7 mouse cellular contexts compared by ENCODE assay signal in the genomic region with DNA sequence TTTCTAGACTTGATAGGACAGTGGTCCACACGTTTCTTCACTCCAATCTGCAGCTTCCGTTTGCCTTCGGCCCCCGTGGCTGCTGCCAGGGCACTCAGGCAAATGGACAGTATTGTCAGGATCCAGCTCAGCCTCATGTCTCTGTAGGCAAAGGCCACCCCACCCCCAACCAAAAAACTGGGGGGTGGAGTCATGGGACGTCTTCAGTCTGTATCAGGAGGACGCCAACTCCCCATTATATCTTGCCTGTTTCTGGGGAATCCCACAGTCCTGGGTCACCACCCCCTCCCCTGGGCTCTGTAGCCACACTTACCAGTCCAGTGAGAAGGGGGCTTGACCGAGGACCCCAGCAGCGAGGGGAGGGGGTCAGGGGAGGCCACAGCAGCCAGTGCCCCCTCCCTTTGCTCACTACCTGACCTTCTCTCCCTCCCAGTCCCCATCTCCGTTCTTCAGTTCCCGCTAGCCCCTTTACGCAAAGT. TPM values are rescaled to one million over a fixed set of nuclear protein-coding genes. Genes with fewer than 3 reads are reported as not detected.
DNase-seq lines count a peak whose midpoint lies in the region; ATAC-seq and TF ChIP-seq lines count a peak whose summit lies in the region.

No protein-coding gene starts in this region.

- peaks cover 8% of the 10 kb centered on the region for H3K36me3 ChIP-seq in lung, embryonic 16.5 days (ENCODE audit: control insufficient read depth, insufficient read depth, low read length)
- peaks cover 53% of the 10 kb centered on the region for H3K36me3 ChIP-seq in forebrain, embryonic 10.5 days (replicated peaks)
- H3K36me3 ChIP-seq in lung, postnatal 0 days (ENCODE audit: insufficient read depth, low read length), result no peaks in the 10 kb centered on the region

- no peak for TF ChIP-seq CTCF in lung, postnatal 0 days (IDR thresholded peaks at IDR 0.05)

- WGBS in lung, embryonic 16.5 days, result 7% methylated on average over 11 of the region's 11 CpGs
- 15% methylated on average over 11 of the region's 11 CpGs for WGBS in forebrain, embryonic 10.5 days
- 4% methylated on average over 11 of the region's 11 CpGs for WGBS in lung, postnatal 0 days

- no peak overlapping the region for H3K27ac ChIP-seq in lung, embryonic 16.5 days (ENCODE audit: low read length)
- H3K27ac ChIP-seq in forebrain, embryonic 10.5 days, result peak overlapping the region; percentile 99
- peak overlapping the region; percentile 45; the same call in 1 of the 2 replicates for H3K27ac ChIP-seq in lung, postnatal 0 days (ENCODE audit: low read length)

- H3K27me3 ChIP-seq in lung, embryonic 16.5 days (ENCODE audit: control insufficient read depth, insufficient read depth, low read depth, low read length), result no peaks in the 10 kb centered on the region
- H3K27me3 ChIP-seq in forebrain, embryonic 10.5 days (ENCODE audit: poor library complexity, severe bottlenecking), result no peaks in the 10 kb centered on the region
- no peaks in the 10 kb centered on the region for H3K27me3 ChIP-seq in lung, postnatal 0 days (replicated peaks; ENCODE audit: insufficient read depth, low read length)

- no peak for TF ChIP-seq EP300 in lung, postnatal 0 days (IDR thresholded peaks at IDR 0.05)

- H3K9me3 ChIP-seq in lung, embryonic 16.5 days (ENCODE audit: control insufficient read depth, low read length), result no peaks in the 10 kb centered on the region
- no peaks in the 10 kb centered on the region for H3K9me3 ChIP-seq in forebrain, embryonic 10.5 days
- no peaks in the 10 kb centered on the region for H3K9me3 ChIP-seq in lung, postnatal 0 days (ENCODE audit: low read length)

- peak overlapping the region; percentile 65 for H3K4me3 ChIP-seq in lung, embryonic 16.5 days (ENCODE audit: low read length)
- H3K4me3 ChIP-seq in forebrain, embryonic 10.5 days, result peak overlapping the region; percentile 86
- H3K4me3 ChIP-seq in lung, postnatal 0 days (ENCODE audit: low read depth, low read length), result peak overlapping the region; percentile 53

- peaks cover 35% of the 10 kb centered on the region for H3K4me1 ChIP-seq in lung, embryonic 16.5 days (replicated peaks; ENCODE audit: control insufficient read depth, insufficient read depth, low read length)
- H3K4me1 ChIP-seq in forebrain, embryonic 10.5 days, result peaks cover 73% of the 10 kb centered on the region
- peaks cover 16% of the 10 kb centered on the region for H3K4me1 ChIP-seq in lung, postnatal 0 days (ENCODE audit: insufficient read depth, low read depth, low read length)

- no peak for DNase-seq in lung, postnatal 10 days
- peak; percentile 70 for DNase-seq in adrenal gland, postnatal 14 days
- no peak for DNase-seq in forebrain, embryonic 10.5 days (ENCODE audit: extremely low spot score, low spot score)
- DNase-seq in kidney, adult 9 months, result peak; percentile 68
- DNase-seq in lung, postnatal 0 days (ENCODE audit: low spot score), result no peak
- peak; percentile 50 for DNase-seq in thymus, postnatal 0 days (ENCODE audit: low spot score)

- peak overlapping the region; percentile 56 for H3K4me2 ChIP-seq in lung, embryonic 16.5 days (ENCODE audit: low read depth, low read length)
- peak overlapping the region; percentile 75 for H3K4me2 ChIP-seq in lung, postnatal 0 days (replicated peaks; ENCODE audit: low read depth, low read length)

- peak overlapping the region; percentile 74 for H3K9ac ChIP-seq in lung, embryonic 16.5 days (ENCODE audit: low read length)
- H3K9ac ChIP-seq in lung, postnatal 0 days (replicated peaks; ENCODE audit: low read depth), result peak overlapping the region; percentile 6; the same call in 1 of the 2 replicates

- no peak for ATAC-seq in lung, embryonic 16.5 days (ENCODE audit: low read depth)
- ATAC-seq in lung, postnatal 0 days, result no peak

RNA-seq across cellular contexts. Expression of a gene that starts 1.3 kb away (rescaled TPM):
- 125 and 151 TPM in 2 replicates for polyA plus RNA-seq in lung, embryonic 16.5 days (2015; fragmentation: Nextera tagmentation; extraction: Ambion mirVana)
- 115 and 121 TPM in 2 replicates for total RNA-seq in adrenal gland, postnatal 14 days (2021)
- polyA plus RNA-seq in forebrain, embryonic 10.5 days (2016; fragmentation: Nextera tagmentation; extraction: Ambion mirVana), result 106 TPM in 2 replicates
- polyA plus RNA-seq in lung, postnatal 0 days (2015; fragmentation: Nextera tagmentation; extraction: Ambion mirVana), result 105 and 107 TPM in 2 replicates
- 90.6 and 99.5 TPM in 2 replicates for polyA plus RNA-seq in thymus, postnatal 0 days (2015; fragmentation: Nextera tagmentation; extraction: Ambion mirVana)

RNA-seq across cellular contexts. Expression of a gene that starts 2.8 kb away (rescaled TPM):
- polyA plus RNA-seq in lung, embryonic 16.5 days (2015; fragmentation: Nextera tagmentation; extraction: Ambion mirVana), result 49.1 and 49.8 TPM in 2 replicates
- total RNA-seq in adrenal gland, postnatal 14 days (2021), result 52.1 and 54.6 TPM in 2 replicates
- 25.2 and 25.8 TPM in 2 replicates for polyA plus RNA-seq in forebrain, embryonic 10.5 days (2016; fragmentation: Nextera tagmentation; extraction: Ambion mirVana)
- 33.6 and 40.7 TPM in 2 replicates for polyA plus RNA-seq in lung, postnatal 0 days (2015; fragmentation: Nextera tagmentation; extraction: Ambion mirVana)
- polyA plus RNA-seq in thymus, postnatal 0 days (2015; fragmentation: Nextera tagmentation; extraction: Ambion mirVana), result 6.2 and 7.3 TPM in 2 replicates

RNA-seq across cellular contexts. Expression of a gene that starts 4.3 kb away (rescaled TPM):
- 41.4 and 44.8 TPM in 2 replicates for polyA plus RNA-seq in lung, embryonic 16.5 days (2015; fragmentation: Nextera tagmentation; extraction: Ambion mirVana)
- 264 and 275 TPM in 2 replicates for total RNA-seq in adrenal gland, postnatal 14 days (2021)
- 103 TPM in 2 replicates for polyA plus RNA-seq in forebrain, embryonic 10.5 days (2016; fragmentation: Nextera tagmentation; extraction: Ambion mirVana)
- 60.5 and 62.7 TPM in 2 replicates for polyA plus RNA-seq in lung, postnatal 0 days (2015; fragmentation: Nextera tagmentation; extraction: Ambion mirVana)
- 421 and 425 TPM in 2 replicates for polyA plus RNA-seq in thymus, postnatal 0 days (2015; fragmentation: Nextera tagmentation; extraction: Ambion mirVana)

RNA-seq across cellular contexts. Expression of a gene that starts 8.4 kb away (rescaled TPM):
- 20.8 and 28.9 TPM in 2 replicates for polyA plus RNA-seq in lung, embryonic 16.5 days (2015; fragmentation: Nextera tagmentation; extraction: Ambion mirVana)
- 116 and 122 TPM in 2 replicates for total RNA-seq in adrenal gland, postnatal 14 days (2021)
- polyA plus RNA-seq in forebrain, embryonic 10.5 days (2016; fragmentation: Nextera tagmentation; extraction: Ambion mirVana), result 31.0 and 32.9 TPM in 2 replicates
- 27.1 and 28.1 TPM in 2 replicates for polyA plus RNA-seq in lung, postnatal 0 days (2015; fragmentation: Nextera tagmentation; extraction: Ambion mirVana)
- 23.9 and 24.8 TPM in 2 replicates for polyA plus RNA-seq in thymus, postnatal 0 days (2015; fragmentation: Nextera tagmentation; extraction: Ambion mirVana)

RNA-seq across cellular contexts. Expression of a gene that starts 13.3 kb away (rescaled TPM):
- 26.4 and 30.3 TPM in 2 replicates for polyA plus RNA-seq in lung, embryonic 16.5 days (2015; fragmentation: Nextera tagmentation; extraction: Ambion mirVana)
- total RNA-seq in adrenal gland, postnatal 14 days (2021), result 44.4 and 47.4 TPM in 2 replicates
- 19.5 and 19.7 TPM in 2 replicates for polyA plus RNA-seq in forebrain, embryonic 10.5 days (2016; fragmentation: Nextera tagmentation; extraction: Ambion mirVana)
- polyA plus RNA-seq in lung, postnatal 0 days (2015; fragmentation: Nextera tagmentation; extraction: Ambion mirVana), result 32.7 and 33.2 TPM in 2 replicates
- polyA plus RNA-seq in thymus, postnatal 0 days (2015; fragmentation: Nextera tagmentation; extraction: Ambion mirVana), result 17.9 and 21.3 TPM in 2 replicates

Comparison
In these comparisons a context has a peak if more than half of its experiments do, and no peak if none do; other contexts are left out.
1. DNase-seq: peak in adrenal gland, postnatal 14 days (single experiment), kidney, adult 9 months (single experiment) and thymus, postnatal 0 days (single experiment); none in lung, postnatal 10 days (single experiment), forebrain, embryonic 10.5 days (single experiment) and lung, postnatal 0 days (single experiment).
2. Peak in every context shown above with its lines, with median percentiles within 50 percentile points of each other: H3K4me3 ChIP-seq.